Mouse (Mus musculus) liver, adult 2 months (tissue): ENCODE results near the gene Galnt18. TPM values are rescaled to one million over a fixed set of nuclear protein-coding genes. Genes with fewer than 3 reads are reported as not detected.

Source experiments
- DNase-seq: peaks from one replicate; pipeline ENCODE4 v3.0.0-alpha.2; 2011; ENCODE audit warnings: low read depth, low spot score; ENCODE audit errors: extremely low read depth
- H3K27ac ChIP-seq: fragments of 200-500 bp; replicated peaks from 2 replicates; pipeline ENCODE4 v1.5.1; 2012; ENCODE audit warnings: low read depth, mild to moderate bottlenecking, control low read depth, inconsistent platforms, low read length; ENCODE audit not compliant: insufficient read depth
- H3K27me3 ChIP-seq: fragments of 200-500 bp; 2 replicates; pipeline ENCODE4 v1.6.1; 2012; ENCODE audit warnings: mild to moderate bottlenecking, moderate library complexity, low read length, inconsistent platforms; ENCODE audit not compliant: control insufficient read depth, insufficient read depth
- H3K36me3 ChIP-seq: fragments of 200-500 bp; 2 replicates; pipeline ENCODE4 v1.6.1; 2012; ENCODE audit warnings: low read length, inconsistent platforms; ENCODE audit not compliant: control insufficient read depth, insufficient read depth
- H3K4me1 ChIP-seq: fragments of 200-500 bp; 2 replicates; pipeline ENCODE4 v1.6.1; 2011; ENCODE audit warnings: low read length; ENCODE audit not compliant: control insufficient read depth, insufficient read depth
- H3K4me3 ChIP-seq: fragments of 200-500 bp; 2 replicates; pipeline ENCODE4 v1.5.1; 2011; ENCODE audit warnings: low read depth, mild to moderate bottlenecking, control low read depth, low read length, moderate library complexity; ENCODE audit not compliant: insufficient read depth
- H3K79me2 ChIP-seq: fragments of 200-500 bp; 2 replicates; pipeline ENCODE4 v1.6.1; 2012; ENCODE audit warnings: inconsistent platforms, mild to moderate bottlenecking, low read length, moderate library complexity; ENCODE audit not compliant: control insufficient read depth, insufficient read depth
- H3K9ac ChIP-seq: fragments of 200-500 bp; 2 replicates; pipeline ENCODE4 v1.6.1; 2012; ENCODE audit warnings: low read depth, mild to moderate bottlenecking, control low read depth, inconsistent platforms, low read length
- CTCF ChIP-seq: fragments of 200-500 bp; IDR thresholded peaks from 2 replicates; pipeline ENCODE4 v1.5.1; 2011; ENCODE audit warnings: low read depth, low read length, control low read depth
- POLR2A ChIP-seq: fragments of 200-500 bp; IDR thresholded peaks from 2 replicates; pipeline ENCODE4 v1.6.1; 2011; ENCODE audit warnings: low read length, control low read depth; ENCODE audit not compliant: insufficient read depth; ENCODE audit errors: extremely low read depth
- WGBS: fragments of 180-500 bp; shearing (Covaris S2); methylation state at CpG from one replicate; pipeline ENCODE4 v1.1.7; 2018; 5-methylcytosine and 5-hydroxymethylcytosine counted together
- polyA plus RNA-seq: library from polyadenylated mRNA; depleted of rRNA; stranded (reverse); fragments of >200 nt; gene quantifications from 2 replicates; pipeline ENCODE4 v1.2.3, GENCODE M21; 2012
- total RNA-seq: library from RNA; depleted of rRNA; stranded (reverse); fragments of >200 nt; gene quantifications from 2 replicates; pipeline ENCODE4 v1.2.3, GENCODE M21; 2014

The Galnt18 gene
- total and polyA plus RNA-seq, 2 experiments, result 1.0 to 1.4 TPM

- Histone ChIP-seq H3K4me1 (no peaks in the 10 kb centered on the region), H3K27ac (no peak overlapping the region), H3K79me2 (no peaks in the 10 kb centered on the region), H3K9ac (no peak overlapping the region), H3K27me3 (no peaks in the 10 kb centered on the region), H3K36me3 (no peaks in the 10 kb centered on the region), H3K4me3 (no peak overlapping the region)
- TF ChIP-seq CTCF (no peak), POLR2A (no peak)
- DNase-seq, result no peak
- WGBS, result 84% methylated on average over 6 of the region's 6 CpGs
These were observed 68.5 kb downstream of the Galnt18 start for GRCm38 (mm10) chr7:111711045-111711808.

DNA sequence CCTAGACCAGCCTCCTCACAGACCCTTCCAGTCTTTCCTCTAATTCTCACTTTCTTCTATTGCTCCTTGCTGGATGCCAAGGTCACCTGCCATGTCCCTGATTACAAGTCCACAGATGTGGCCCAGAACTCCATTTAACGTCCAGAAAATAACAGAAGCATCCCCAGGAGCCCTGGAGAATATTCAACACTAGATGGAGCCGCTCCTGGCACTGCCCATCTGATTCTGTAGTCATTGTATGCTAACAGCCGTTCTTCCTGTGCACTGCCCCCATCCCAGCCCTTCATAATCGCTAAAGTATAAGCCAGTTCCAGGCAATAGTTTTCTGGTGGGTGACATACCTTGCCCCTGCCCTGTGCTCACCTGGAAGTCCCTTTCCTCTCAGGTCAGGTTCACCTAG lies 69.5 kb downstream of the Galnt18 start:
- DNase-seq, result no peak
- Histone ChIP-seq H3K4me3 (no peak overlapping the region), H3K36me3 (no peaks in the 10 kb centered on the region), H3K4me1 (no peaks in the 10 kb centered on the region), H3K27ac (no peak overlapping the region), H3K27me3 (no peaks in the 10 kb centered on the region), H3K9ac (no peak overlapping the region), H3K79me2 (no peaks in the 10 kb centered on the region)
- WGBS, result 45% methylated on average over 4 of the region's 4 CpGs
- no peak for TF ChIP-seq POLR2A
- TF ChIP-seq CTCF, result no peak

DNA sequence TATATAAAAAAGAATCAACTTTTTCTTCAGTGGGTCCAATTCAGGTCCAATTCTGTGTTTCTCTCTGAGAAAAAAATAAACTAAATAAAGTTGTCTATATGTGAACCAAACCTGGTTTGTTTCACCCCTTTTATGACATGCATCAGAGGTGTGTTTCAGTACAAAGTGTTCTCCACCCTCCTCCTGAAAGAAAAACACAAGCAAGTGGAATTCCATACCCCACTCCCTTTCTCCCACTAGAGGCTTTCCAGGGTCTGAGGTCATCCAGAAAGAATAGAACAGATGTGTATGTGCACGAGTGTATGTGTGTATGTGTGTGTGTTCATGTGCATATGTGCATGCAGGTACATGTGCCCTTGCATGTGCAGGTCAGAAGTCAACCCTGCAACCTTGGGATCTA lies 71.2 kb downstream of the Galnt18 start:
- Histone ChIP-seq H3K4me3 (no peak overlapping the region), H3K27ac (no peak overlapping the region), H3K4me1 (no peaks in the 10 kb centered on the region), H3K36me3 (no peaks in the 10 kb centered on the region), H3K27me3 (no peaks in the 10 kb centered on the region), H3K79me2 (no peaks in the 10 kb centered on the region), H3K9ac (no peak overlapping the region)
- no peak for DNase-seq
- no peak for TF ChIP-seq POLR2A
- no peak for TF ChIP-seq CTCF
- WGBS, result 58% methylated on average over 1 of the region's 1 CpGs

- H3K27me3 ChIP-seq, result no peaks in the 10 kb centered on the region
These were observed 76.8 kb downstream of the Galnt18 start for GRCm38 (mm10) chr7:111702961-111703360.

GRCm38 (mm10) chr7:111701788-111702187 lies 78.0 kb downstream of the Galnt18 start:
- DNase-seq, result no peak
- no peaks in the 10 kb centered on the region for H3K4me1 ChIP-seq
- no peak for TF ChIP-seq POLR2A
- TF ChIP-seq CTCF, result no peak
- no peaks in the 10 kb centered on the region for H3K27me3 ChIP-seq
- no peak overlapping the region for H3K27ac ChIP-seq
- no peaks in the 10 kb centered on the region for H3K36me3 ChIP-seq
- no peak overlapping the region for H3K9ac ChIP-seq
- H3K79me2 ChIP-seq, result no peaks in the 10 kb centered on the region
- H3K4me3 ChIP-seq, result no peak overlapping the region

More at GRCm38 (mm10) chr7:111702961-111703360, 76.8 kb downstream of the Galnt18 start:
- Histone ChIP-seq H3K79me2 (no peaks in the 10 kb centered on the region), H3K27ac (no peak overlapping the region), H3K4me1 (no peaks in the 10 kb centered on the region), H3K4me3 (no peak overlapping the region), H3K9ac (no peak overlapping the region), H3K36me3 (no peaks in the 10 kb centered on the region)
- DNase-seq, result no peak
- 95% methylated on average over 2 of the region's 2 CpGs for WGBS
- TF ChIP-seq CTCF (no peak), POLR2A (no peak)

DNA sequence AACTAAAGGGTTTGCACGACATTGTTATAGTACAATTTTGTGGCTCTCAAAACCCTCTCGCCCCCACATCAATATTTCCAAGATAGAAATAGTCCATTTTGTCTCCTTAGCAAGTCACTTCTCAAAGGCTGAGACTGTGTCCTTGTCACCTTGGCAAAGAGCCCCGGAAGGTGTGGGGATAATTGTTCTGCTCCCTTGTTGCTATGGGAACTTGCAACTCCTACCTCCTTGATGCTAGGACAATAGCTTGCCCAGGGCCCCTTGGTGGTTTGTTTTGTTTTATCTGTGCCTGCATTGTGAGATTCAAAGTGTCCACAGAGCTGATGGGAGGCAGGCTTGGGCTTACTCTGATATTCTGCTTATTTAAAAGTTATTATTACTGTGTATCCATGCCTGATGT lies 80.3 kb downstream of the Galnt18 start:
- DNase-seq, result no peak
- H3K36me3 ChIP-seq, result no peaks in the 10 kb centered on the region
- TF ChIP-seq CTCF (no peak), POLR2A (no peak)
- H3K9ac ChIP-seq, result no peak overlapping the region
- H3K27me3 ChIP-seq, result no peaks in the 10 kb centered on the region
- WGBS, result 65% methylated on average over 3 of the region's 3 CpGs
- no peak overlapping the region for H3K4me3 ChIP-seq
- H3K79me2 ChIP-seq, result no peaks in the 10 kb centered on the region
- H3K27ac ChIP-seq, result no peak overlapping the region
- no peaks in the 10 kb centered on the region for H3K4me1 ChIP-seq
